Mouse (Mus musculus): ENCODE measurements around the gene Sez6. TPM values are rescaled to one million over a fixed set of nuclear protein-coding genes. Genes with fewer than 3 reads are reported as not detected.

Gene Sez6
- polyA plus RNA-seq, 1 experiment from 2014 or later: 0.27 TPM

DNA sequence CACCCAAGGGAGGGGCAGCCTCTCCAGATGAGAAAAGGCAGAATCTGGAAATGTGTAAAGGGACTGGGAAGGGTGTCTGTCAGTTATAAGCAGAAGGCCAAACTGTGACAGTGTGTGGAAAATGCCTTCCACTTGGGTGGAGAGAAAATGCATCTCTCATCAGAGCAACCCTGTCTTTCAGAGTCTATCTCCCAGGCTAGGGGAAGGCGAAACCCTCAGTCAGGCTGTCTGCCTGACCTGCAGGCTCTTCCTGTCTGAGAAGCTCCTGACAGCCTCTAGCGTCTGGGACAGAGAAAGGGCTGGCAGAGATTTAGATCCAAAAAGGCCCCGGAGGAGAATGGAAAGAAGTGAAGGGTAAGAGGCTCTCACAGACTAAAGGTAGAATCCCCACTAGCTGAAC is 26.8 kb upstream of the Sez6 start:
- Histone ChIP-seq H3K27ac (ENCODE audit: low read length) (no peak overlapping the region), H3K9me3 (ENCODE audit: low read length) (no peaks in the 10 kb centered on the region), H3K4me2 (replicated peaks; ENCODE audit: low read depth, low read length) (no peak overlapping the region), H3K4me1 (ENCODE audit: insufficient read depth, low read length) (peaks cover 6% of the 10 kb centered on the region; the same call in 1 of the 2 replicates), H3K36me3 (ENCODE audit: insufficient read depth, low read length) (no peaks in the 10 kb centered on the region), H3K4me3 (ENCODE audit: low read length) (no peak overlapping the region), H3K27me3 (ENCODE audit: insufficient read depth, low read length) (peaks cover 2% of the 10 kb centered on the region), H3K9ac (replicated peaks; ENCODE audit: low read length) (no peak overlapping the region)
- 30% methylated on average over 3 of the region's 3 CpGs for WGBS
- no peak for ATAC-seq (ENCODE audit: low FRiP score, low TSS enrichment)

DNA sequence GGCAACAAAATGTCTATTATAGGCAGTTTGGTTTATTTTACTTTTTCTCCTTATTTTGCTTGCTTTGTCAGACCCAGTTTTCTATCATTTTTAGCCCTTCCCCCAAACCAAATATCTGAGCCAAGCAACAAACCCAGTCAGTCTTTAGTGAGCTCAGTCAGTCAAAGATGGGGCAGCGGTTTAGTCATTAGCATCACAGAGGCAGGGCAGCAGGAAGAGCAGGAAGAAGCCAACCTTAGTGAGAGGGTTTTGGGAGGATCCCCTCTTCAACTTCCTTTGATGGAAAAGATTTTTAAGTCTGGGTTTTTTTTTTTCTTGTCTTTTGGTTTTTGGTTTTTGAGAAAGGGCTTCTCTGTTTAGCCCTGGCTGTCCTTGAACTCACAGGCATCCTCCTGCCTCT is 25.9 kb upstream of the Sez6 start:
- Histone ChIP-seq H3K36me3 (ENCODE audit: insufficient read depth, low read length) (no peaks in the 10 kb centered on the region), H3K4me2 (replicated peaks; ENCODE audit: low read depth, low read length) (no peak overlapping the region), H3K4me3 (ENCODE audit: low read length) (no peak overlapping the region), H3K4me1 (ENCODE audit: insufficient read depth, low read length) (peaks cover 6% of the 10 kb centered on the region; the same call in 1 of the 2 replicates), H3K9me3 (ENCODE audit: low read length) (no peaks in the 10 kb centered on the region), H3K27me3 (ENCODE audit: insufficient read depth, low read length) (peaks cover 3% of the 10 kb centered on the region; the same call in 1 of the 2 replicates), H3K27ac (ENCODE audit: low read length) (no peak overlapping the region), H3K9ac (replicated peaks; ENCODE audit: low read length) (no peak overlapping the region)
- no peak for ATAC-seq (ENCODE audit: low FRiP score, low TSS enrichment)
- WGBS: 41% methylated on average over 1 of the region's 1 CpGs

DNA sequence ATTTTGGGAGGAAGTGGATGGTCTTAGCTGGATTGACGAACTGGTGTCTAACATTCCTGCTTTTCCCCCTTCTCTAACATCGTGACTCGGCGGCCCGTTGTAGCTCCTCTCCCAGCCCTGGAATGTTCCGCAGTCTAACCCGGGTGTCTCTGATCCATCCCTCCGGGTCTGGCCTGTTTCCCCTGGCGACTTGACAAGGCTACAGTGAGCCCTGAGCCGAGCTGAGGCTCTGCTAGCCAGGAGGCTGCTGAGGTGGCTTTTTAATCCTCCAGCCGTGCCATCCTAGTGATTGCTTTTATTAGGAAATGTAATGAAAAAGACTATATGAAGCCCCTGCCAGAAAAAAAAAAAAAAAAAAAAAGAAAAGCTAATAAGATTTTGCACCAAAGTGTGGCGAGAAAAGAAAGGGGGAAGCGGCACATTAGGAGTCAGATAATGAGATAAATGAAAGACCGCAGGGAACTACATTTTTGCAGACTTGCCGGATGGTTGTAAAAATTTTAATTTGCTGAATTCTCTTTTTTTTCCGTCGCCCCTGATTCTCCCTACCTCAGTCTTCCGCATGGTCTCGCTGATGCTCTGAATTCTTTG is 24.4 kb upstream of the Sez6 start:
- no peaks in the 10 kb centered on the region for H3K36me3 ChIP-seq (ENCODE audit: insufficient read depth, low read length)
- ATAC-seq (ENCODE audit: low FRiP score, low TSS enrichment): no peak

DNA sequence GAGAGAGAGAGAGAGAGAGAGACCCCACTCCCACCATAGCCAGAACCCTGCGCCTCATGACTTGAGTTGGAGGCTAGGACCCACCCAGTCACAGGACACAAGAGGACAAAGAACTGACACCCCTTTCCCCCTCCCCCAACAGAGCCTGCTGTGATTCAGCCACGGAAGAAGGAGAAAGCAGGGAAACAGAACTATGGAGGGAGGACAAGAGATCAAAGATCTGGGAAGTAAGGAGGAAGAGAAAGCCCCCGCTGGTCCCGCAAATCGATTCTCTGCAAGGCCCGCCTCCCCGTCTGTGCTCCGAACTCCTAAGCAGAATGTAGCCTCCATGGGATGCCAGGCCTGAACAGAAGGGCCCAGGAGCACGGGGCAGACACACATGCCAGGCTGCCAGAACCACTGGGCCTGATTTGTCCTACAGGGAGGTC is 23.8 kb upstream of the Sez6 start:
- no peak overlapping the region for H3K4me3 ChIP-seq (ENCODE audit: low read length)
- no peak for ATAC-seq (ENCODE audit: low FRiP score, low TSS enrichment)
- H3K36me3 ChIP-seq (ENCODE audit: insufficient read depth, low read length): no peaks in the 10 kb centered on the region
- H3K27ac ChIP-seq (ENCODE audit: low read length): no peak overlapping the region
- H3K9me3 ChIP-seq (ENCODE audit: low read length): no peaks in the 10 kb centered on the region
- peaks cover 6% of the 10 kb centered on the region; the same call in 1 of the 2 replicates for H3K4me1 ChIP-seq (ENCODE audit: insufficient read depth, low read length)
- 18% methylated on average over 9 of the region's 9 CpGs for WGBS
- no peak overlapping the region; the same call in 1 of the 2 replicates for H3K9ac ChIP-seq (replicated peaks; ENCODE audit: low read length)
- peaks cover 3% of the 10 kb centered on the region; the same call in 1 of the 2 replicates for H3K27me3 ChIP-seq (ENCODE audit: insufficient read depth, low read length)
- peak overlapping the region; percentile 41; the same call in 1 of the 2 replicates for H3K4me2 ChIP-seq (replicated peaks; ENCODE audit: low read depth, low read length)

More for the DNA sequence above, 24.4 kb upstream of the Sez6 start:
- H3K27ac ChIP-seq (ENCODE audit: low read length): no peak overlapping the region
- no peak overlapping the region for H3K4me3 ChIP-seq (ENCODE audit: low read length)
- no peak overlapping the region; the same call in 1 of the 2 replicates for H3K4me2 ChIP-seq (replicated peaks; ENCODE audit: low read depth, low read length)
- H3K27me3 ChIP-seq (ENCODE audit: insufficient read depth, low read length): peaks cover 3% of the 10 kb centered on the region; the same call in 1 of the 2 replicates
- 54% methylated on average over 19 of the region's 19 CpGs for WGBS
- no peaks in the 10 kb centered on the region for H3K9me3 ChIP-seq (ENCODE audit: low read length)
- peaks cover 6% of the 10 kb centered on the region; the same call in 1 of the 2 replicates for H3K4me1 ChIP-seq (ENCODE audit: insufficient read depth, low read length)
- no peak overlapping the region for H3K9ac ChIP-seq (replicated peaks; ENCODE audit: low read length)

DNA sequence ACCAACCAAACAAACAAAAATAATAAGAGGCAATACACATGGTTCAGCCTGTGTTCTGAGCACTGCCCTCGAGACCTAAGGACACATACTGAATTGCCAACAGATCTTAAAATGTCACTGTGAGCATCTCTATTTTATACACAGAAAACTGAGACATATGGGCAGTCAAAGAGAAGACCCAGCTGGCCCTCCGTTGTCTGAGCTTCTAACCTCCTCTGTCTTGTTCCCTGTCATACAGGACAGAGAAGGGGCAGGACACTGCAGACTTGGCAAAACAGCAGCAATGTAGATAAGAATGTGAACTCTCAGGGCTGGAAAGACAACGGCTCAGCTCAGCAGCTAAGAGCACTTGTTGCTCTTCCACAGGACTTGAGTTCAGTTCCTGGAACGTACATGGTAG is 22.1 kb upstream of the Sez6 start:
- peaks cover 6% of the 10 kb centered on the region; the same call in 1 of the 2 replicates for H3K4me1 ChIP-seq (ENCODE audit: insufficient read depth, low read length)
- H3K9me3 ChIP-seq (ENCODE audit: low read length): no peaks in the 10 kb centered on the region
- H3K27ac ChIP-seq (ENCODE audit: low read length): no peak overlapping the region
- no peak for ATAC-seq (ENCODE audit: low FRiP score, low TSS enrichment)
- H3K36me3 ChIP-seq (ENCODE audit: insufficient read depth, low read length): no peaks in the 10 kb centered on the region
- peaks cover 17% of the 10 kb centered on the region for H3K27me3 ChIP-seq (ENCODE audit: insufficient read depth, low read length)
- no peak overlapping the region for H3K4me3 ChIP-seq (ENCODE audit: low read length)
- no peak overlapping the region for H3K4me2 ChIP-seq (replicated peaks; ENCODE audit: low read depth, low read length)
- 72% methylated on average over 4 of the region's 4 CpGs for WGBS
- no peak overlapping the region for H3K9ac ChIP-seq (replicated peaks; ENCODE audit: low read length)

DNA sequence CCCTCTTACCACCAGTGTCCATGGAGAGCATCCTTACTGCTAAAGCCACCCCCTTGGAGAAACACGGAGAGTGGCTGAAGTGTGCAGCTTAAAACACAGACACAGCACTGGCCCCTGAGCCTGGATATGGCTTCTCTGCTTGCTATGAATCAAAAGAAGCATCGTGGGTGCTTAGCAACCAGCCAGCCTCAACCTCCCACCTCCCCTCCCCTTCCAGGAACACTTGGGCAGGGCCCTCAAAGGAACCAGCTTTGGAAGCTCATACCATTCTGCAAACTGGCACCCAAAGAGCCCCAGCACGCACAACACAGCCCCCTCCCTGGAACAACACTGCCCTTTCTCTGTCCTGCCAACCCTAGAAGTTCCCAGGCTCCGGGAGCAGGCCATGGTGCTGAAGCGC is 21.2 kb upstream of the Sez6 start:
- Histone ChIP-seq H3K4me3 (ENCODE audit: low read length) (no peak overlapping the region), H3K9ac (replicated peaks; ENCODE audit: low read length) (no peak overlapping the region), H3K27me3 (ENCODE audit: insufficient read depth, low read length) (peaks cover 26% of the 10 kb centered on the region), H3K4me1 (ENCODE audit: insufficient read depth, low read length) (peaks cover 6% of the 10 kb centered on the region; the same call in 1 of the 2 replicates), H3K27ac (ENCODE audit: low read length) (no peak overlapping the region), H3K4me2 (replicated peaks; ENCODE audit: low read depth, low read length) (no peak overlapping the region), H3K36me3 (ENCODE audit: insufficient read depth, low read length) (no peaks in the 10 kb centered on the region), H3K9me3 (ENCODE audit: low read length) (no peaks in the 10 kb centered on the region)
- 25% methylated on average over 5 of the region's 5 CpGs for WGBS
- no peak for ATAC-seq (ENCODE audit: low FRiP score, low TSS enrichment)

DNA sequence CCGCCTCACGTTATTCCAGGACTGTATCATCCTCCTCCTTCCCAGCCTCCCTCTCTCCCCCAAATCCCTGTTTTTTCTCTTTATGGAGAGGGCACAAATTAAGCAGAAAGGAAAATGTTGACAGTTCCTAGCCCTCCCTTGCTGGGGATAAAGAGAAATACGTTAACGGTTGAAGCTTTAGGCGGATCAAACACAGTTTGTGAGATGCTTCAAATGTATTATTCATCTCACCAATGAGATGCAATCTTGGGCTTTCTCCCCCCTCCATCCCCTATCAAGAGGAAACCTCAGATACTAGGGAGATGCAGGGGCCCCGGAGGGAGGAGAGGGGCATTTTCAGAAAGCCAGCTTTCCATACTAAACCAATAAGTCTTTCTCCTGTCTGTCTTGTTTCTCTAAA is 20.8 kb upstream of the Sez6 start:
- Histone ChIP-seq H3K9me3 (ENCODE audit: low read length) (no peaks in the 10 kb centered on the region), H3K27me3 (ENCODE audit: insufficient read depth, low read length) (peaks cover 30% of the 10 kb centered on the region), H3K4me1 (ENCODE audit: insufficient read depth, low read length) (peaks cover 8% of the 10 kb centered on the region), H3K4me2 (replicated peaks; ENCODE audit: low read depth, low read length) (no peak overlapping the region), H3K27ac (ENCODE audit: low read length) (no peak overlapping the region), H3K9ac (replicated peaks; ENCODE audit: low read length) (no peak overlapping the region), H3K36me3 (ENCODE audit: insufficient read depth, low read length) (no peaks in the 10 kb centered on the region), H3K4me3 (ENCODE audit: low read length) (no peak overlapping the region)
- ATAC-seq (ENCODE audit: low FRiP score, low TSS enrichment): no peak
- WGBS: 28% methylated on average over 6 of the region's 6 CpGs

DNA sequence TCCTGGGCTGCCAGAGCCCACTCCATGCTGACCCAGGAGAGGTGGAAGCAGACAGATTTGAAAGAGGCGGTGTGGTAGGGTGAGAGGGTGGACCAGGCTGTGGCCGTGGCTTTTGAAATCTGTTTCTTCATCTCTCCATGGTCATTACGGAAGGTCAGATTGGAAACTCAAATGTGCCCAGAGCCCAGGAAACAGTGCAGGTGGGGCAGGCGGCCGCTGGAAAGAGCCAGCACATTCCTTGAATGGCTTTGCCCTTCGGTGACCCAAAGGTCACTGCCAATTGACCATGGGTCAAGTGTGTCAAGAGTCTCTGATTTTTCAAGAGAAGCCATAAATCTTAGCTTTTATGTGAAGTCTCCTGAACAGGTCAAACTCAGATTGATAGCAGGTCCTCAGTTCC is 17.1 kb upstream of the Sez6 start:
- Histone ChIP-seq H3K27ac (ENCODE audit: low read length) (no peak overlapping the region), H3K4me3 (ENCODE audit: low read length) (no peak overlapping the region), H3K9ac (replicated peaks; ENCODE audit: low read length) (no peak overlapping the region), H3K27me3 (ENCODE audit: insufficient read depth, low read length) (peaks cover 52% of the 10 kb centered on the region), H3K4me2 (replicated peaks; ENCODE audit: low read depth, low read length) (no peak overlapping the region), H3K4me1 (ENCODE audit: insufficient read depth, low read length) (peaks cover 3% of the 10 kb centered on the region; the same call in 1 of the 2 replicates), H3K9me3 (ENCODE audit: low read length) (no peaks in the 10 kb centered on the region), H3K36me3 (ENCODE audit: insufficient read depth, low read length) (no peaks in the 10 kb centered on the region)
- ATAC-seq (ENCODE audit: low FRiP score, low TSS enrichment): no peak
- WGBS: 30% methylated on average over 6 of the region's 6 CpGs

DNA sequence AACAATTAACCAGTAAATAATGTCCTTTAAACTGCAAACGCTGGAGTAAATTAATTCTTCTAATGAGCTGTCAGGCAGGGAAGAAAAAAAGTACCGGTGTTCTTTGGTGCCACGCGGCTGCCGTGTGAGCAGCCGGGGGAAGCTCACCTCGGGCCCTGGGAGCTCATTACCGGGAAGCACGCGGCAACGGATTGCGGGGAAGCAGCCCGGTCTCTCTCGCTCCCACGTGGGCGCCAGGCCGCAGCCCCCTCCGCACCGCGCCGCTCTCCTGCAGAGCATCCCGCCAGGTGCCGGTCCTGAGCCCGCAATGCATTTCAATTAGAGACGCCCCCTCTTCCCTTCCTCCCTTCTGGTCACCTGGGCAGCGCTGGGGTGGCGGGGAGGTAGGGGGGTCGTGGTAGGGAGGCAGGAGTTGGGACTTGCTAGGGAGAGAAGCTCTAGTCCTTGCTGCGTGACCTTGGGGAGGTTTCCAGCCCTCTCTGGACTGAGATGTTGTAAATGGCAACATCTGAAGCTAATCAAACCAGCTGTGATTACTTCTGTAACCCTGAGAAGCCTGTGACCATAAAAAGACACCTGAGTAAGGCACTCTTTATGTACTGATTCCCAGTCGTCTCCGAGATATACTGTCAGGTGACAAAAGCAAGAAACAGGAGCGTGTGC is 15.9 kb upstream of the Sez6 start:
- peaks cover 49% of the 10 kb centered on the region for H3K27me3 ChIP-seq (ENCODE audit: insufficient read depth, low read length)
- H3K27ac ChIP-seq (ENCODE audit: low read length): no peak overlapping the region
- H3K36me3 ChIP-seq (ENCODE audit: insufficient read depth, low read length): no peaks in the 10 kb centered on the region
- no peak overlapping the region for H3K4me2 ChIP-seq (replicated peaks; ENCODE audit: low read depth, low read length)
- H3K4me3 ChIP-seq (ENCODE audit: low read length): no peak overlapping the region
- H3K4me1 ChIP-seq (ENCODE audit: insufficient read depth, low read length): peaks cover 3% of the 10 kb centered on the region; the same call in 1 of the 2 replicates
- 3% methylated on average over 30 of the region's 32 CpGs for WGBS
- ATAC-seq (ENCODE audit: low FRiP score, low TSS enrichment): no peak
- H3K9ac ChIP-seq (replicated peaks; ENCODE audit: low read length): no peak overlapping the region
- no peaks in the 10 kb centered on the region for H3K9me3 ChIP-seq (ENCODE audit: low read length)

DNA sequence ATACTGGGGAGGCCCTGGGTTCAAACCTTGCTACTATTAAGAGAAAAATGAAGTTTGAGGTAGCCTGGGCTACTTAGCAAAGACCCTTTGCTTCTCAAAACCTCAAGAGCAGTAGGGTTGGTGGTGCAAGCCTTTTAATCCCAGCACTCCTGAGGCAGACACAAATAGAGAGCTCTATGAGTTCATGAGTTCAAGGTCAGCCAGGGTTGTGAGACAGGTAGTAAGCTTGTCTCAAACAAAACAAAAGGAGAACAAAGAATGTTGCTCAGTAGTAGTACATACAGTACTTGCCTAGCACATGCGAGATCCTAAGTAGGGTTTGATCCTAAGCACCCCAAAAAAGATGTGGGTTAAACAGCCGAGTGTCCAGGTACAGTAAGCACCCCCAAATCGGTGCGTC is 13.9 kb upstream of the Sez6 start:
- no peak for ATAC-seq (ENCODE audit: low FRiP score, low TSS enrichment)
- H3K9me3 ChIP-seq (ENCODE audit: low read length): no peaks in the 10 kb centered on the region
- no peaks in the 10 kb centered on the region for H3K36me3 ChIP-seq (ENCODE audit: insufficient read depth, low read length)
- no peak overlapping the region for H3K4me2 ChIP-seq (replicated peaks; ENCODE audit: low read depth, low read length)
- peaks cover 51% of the 10 kb centered on the region for H3K27me3 ChIP-seq (ENCODE audit: insufficient read depth, low read length)
- H3K4me1 ChIP-seq (ENCODE audit: insufficient read depth, low read length): peaks cover 3% of the 10 kb centered on the region; the same call in 1 of the 2 replicates
- H3K4me3 ChIP-seq (ENCODE audit: low read length): no peak overlapping the region
- H3K9ac ChIP-seq (replicated peaks; ENCODE audit: low read length): no peak overlapping the region
- H3K27ac ChIP-seq (ENCODE audit: low read length): no peak overlapping the region
- WGBS: 85% methylated on average over 4 of the region's 4 CpGs

All from kidney, embryonic 16.5 days (tissue).